Mouse (Mus musculus): ENCODE results near the gene Ghrhr.

Gene Ghrhr

DNA sequence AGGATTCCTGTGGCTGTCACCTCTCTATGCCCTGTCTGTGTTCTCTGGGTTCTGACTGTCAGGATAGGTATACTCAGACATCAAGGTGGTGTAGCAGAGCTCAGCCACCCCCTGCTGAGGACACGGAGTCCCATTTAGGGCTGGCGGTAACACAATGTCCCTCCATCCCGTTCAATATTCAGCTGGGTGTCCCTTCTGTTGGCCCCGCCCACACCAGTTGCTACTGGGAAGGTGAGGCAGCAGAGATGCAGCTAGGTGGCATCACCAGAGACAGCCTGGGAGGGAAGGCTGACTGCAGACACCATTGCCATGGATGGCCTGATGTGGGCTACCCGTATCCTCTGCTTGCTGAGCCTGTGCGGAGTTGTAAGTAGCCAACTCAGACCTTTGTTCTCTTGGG lies at the start of gene Ghrhr:
Gene Ghrhr, plus strand, starts transcription at position 220 of the 400 bp plus-strand sequence.
- no peak for DNase-seq (ENCODE audit: low read depth, low spot score)

DNA sequence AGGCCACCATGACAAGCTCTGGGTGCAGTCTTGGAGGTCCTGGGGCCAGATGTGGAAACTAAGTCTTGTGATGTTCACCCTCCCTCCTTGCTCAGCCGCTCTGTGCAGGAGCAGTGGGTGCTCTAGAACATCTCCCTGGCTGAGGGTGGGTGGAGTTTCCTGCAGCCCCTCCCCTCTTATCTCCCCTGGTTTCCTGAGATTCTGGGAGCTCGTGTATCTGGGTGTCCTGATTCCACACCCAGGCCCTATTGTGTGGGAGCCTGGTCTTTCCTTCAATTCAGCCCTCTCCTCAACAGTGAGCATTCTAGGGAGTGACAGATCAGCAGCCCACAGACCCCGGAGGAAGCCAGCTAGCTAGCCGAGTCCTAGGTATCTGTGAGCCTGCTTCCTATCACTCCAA lies 49.8 kb upstream of the Ghrhr start:
- DNase-seq (ENCODE audit: low read depth, low spot score) = no peak

GRCm38 (mm10) chr6:55327326-55327725 lies 48.8 kb upstream of the Ghrhr start:
- DNase-seq (ENCODE audit: low read depth, low spot score) = no peak

DNA sequence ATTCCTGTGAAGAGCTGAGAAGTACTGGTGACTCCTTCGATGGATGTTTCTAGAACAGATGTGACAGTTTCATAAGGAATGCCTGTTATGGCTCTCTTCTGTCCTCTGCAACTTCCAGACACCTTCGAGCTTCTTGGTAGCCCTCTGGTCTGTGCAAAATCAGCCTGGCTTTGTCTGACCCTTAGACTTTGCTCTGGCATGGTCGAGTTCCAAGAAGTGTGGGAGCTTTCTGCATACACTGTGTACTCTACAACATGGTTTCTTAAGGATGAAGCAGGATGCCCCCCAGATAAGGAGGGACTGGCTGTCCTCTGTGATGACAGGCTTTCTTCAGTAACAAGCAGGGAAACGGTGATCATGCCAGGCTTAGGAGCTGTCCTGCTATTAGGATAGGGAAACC lies 47.9 kb upstream of the Ghrhr start:
- no peak for DNase-seq (ENCODE audit: low read depth, low spot score)

DNA sequence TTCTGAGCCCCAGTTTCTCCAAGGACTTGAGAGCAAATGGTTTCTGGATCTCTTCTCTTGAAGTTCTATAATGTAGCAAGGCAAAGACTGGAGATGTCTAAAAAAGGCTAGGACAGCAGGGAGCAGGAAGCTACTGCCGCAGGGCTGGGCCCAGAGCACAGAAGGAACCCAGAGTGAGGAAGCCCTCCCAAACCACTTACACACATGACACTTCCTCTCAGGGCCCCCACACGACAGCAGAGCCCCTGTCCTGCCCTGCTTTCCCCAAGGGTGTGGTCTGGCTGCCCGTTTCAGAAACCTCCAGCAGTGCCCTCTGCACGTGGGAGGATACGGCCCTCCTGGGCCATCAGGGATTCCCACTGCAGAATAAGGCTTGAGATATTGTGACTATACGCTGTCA lies 44.8 kb upstream of the Ghrhr start:
- no peak for DNase-seq (ENCODE audit: low read depth, low spot score)

DNA sequence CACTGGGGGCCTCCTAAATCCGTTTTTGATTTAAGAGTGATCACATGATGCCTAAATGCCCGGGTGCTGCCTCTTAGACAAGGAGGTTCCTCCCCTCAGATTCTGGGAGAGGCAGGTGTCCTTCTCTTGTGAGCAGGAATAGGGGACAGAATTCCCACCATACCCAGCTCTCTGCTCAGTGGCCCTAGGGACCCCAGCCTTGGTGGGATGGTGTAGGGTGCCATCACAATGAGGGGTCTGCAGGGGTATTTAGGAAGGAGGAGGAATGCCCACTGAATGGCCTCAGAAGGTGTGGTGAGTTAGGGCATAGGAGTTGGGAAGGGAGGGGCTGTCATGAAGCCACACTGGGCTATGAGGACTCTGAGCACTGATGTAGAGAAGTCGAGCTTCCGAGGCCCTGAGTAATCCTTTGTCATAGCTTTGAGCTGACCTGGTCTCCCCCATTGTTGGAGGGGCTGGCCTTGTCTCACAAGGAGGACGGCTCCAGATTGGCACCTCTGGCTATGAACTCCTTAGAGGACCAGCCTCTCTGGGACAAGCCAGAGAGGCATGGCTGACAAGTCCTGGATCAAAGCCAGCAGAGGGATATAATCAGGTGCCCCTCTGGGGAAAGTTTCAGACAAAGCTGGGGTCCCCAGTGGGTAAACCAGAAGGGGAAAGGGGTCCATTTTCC lies 43.9 kb upstream of the Ghrhr start:
- DNase-seq (ENCODE audit: low read depth, low spot score) = no peak

DNA sequence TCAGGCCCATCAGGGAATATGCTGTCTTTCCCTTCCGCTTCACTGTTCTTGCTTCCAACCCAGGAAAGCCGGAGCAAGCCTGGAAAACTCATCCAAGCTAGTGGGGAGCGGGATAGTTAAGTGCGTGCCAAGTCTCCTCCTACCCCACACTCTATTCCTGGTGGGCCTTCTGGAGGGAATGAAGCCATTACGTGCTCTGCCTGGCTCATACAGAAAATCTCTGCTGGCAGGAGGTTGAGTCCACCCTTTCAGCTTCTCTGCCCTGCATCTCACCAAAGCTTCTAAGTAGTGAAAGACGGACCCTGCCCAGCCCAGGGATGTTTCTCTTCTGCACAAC lies 43.4 kb upstream of the Ghrhr start:
- DNase-seq (ENCODE audit: low read depth, low spot score) = no peak

- DNase-seq (ENCODE audit: low read depth, low spot score) = peak; percentile 69
Observed at GRCm38 (mm10) chr6:55335989-55336514, 40.0 kb upstream of the Ghrhr start, which contains the start of gene Aqp1. TSS of gene Aqp1 (plus strand) at chr6:55336432.

DNA sequence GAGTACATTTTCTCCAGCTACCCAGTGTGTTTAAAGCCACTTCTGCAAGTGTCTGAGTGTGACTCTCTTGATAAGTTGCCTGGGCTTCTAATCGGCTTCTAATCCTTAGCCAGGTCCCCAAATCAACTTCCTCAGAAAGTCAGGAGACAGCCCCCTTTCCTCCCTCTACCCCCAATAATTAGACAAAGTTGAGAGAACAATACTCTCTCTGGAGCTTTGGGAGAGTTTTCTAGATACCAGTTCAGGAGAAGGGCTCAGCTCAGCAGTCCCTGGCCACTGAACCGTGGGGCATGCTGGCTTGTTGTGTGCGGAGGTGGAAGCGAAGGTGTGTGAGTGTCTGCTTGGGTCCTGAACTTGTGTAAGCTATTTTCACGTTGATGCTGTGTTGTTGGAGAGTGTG lies 38.9 kb upstream of the Ghrhr start:
- no peak for DNase-seq (ENCODE audit: low read depth, low spot score)

GRCm38 (mm10) chr6:55338077-55338476 lies 38.0 kb upstream of the Ghrhr start:
- no peak for DNase-seq (ENCODE audit: low read depth, low spot score)

DNA sequence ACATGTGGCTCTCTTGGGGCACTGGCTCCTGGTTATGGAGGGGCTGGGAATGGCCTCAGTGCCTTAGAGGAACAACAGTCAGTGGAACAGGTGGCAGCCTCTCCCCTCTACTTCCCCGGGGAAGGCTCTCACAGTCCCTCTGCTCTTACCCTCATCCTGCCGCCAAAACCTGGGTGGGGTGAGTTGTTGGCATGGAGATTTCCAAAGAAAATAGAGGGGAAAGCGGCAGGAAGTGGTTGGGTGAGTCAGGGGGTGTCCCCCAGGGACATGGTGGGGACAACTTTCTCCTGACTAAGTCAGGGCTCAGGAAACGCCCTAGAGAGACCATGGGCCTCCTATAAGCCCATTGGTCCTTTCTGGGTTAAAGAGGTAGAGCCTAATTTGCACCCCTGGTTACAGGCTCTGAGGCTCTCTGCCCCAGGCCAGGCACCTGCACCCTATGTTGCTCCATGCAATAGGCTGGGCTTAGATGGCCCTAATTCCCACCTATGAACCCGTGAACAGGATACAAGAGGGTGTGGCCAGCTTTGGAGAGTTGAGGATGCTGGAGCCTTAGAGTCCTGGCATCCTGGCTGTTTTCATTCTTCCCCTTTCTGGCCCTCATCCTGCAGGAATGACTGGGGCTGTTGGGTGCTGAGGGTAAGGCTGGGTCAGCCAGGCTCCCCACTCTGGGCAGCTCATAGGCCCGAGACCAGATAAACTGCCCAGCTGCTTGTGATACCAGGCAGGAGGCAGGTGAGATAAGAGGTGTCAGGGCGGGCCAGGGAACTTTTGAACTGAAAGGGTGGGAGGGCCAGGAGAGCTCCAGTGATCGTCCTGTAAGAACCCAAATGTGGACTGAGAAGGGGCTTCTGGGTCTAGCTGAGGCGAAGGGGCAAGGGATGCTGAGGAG lies 36.9 kb upstream of the Ghrhr start:
- DNase-seq (ENCODE audit: low read depth, low spot score) = no peak

DNA sequence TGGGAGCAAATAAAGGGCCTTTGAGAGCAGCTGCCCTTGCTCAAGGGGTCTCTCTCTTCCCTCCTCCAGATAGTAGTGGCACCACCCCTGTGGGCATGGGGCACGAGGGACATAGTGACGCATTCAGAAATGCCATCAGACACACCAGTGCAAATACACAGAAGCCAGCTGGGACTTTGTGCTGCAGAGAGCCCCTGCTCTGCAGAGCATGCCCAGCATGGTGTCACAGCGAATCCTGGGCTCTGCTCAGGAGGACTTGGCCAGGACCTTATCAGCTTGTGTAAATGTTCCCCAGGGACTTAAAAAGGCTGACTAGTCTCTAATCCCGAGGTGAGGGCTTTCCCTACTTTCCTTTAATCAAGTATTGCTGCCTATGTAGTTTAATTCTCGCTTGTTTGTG lies 34.4 kb upstream of the Ghrhr start:
- no peak for DNase-seq (ENCODE audit: low read depth, low spot score)

- no peak for DNase-seq (ENCODE audit: low read depth, low spot score)
Observed at GRCm38 (mm10) chr6:55342328-55342727, 33.8 kb upstream of the Ghrhr start.

DNA sequence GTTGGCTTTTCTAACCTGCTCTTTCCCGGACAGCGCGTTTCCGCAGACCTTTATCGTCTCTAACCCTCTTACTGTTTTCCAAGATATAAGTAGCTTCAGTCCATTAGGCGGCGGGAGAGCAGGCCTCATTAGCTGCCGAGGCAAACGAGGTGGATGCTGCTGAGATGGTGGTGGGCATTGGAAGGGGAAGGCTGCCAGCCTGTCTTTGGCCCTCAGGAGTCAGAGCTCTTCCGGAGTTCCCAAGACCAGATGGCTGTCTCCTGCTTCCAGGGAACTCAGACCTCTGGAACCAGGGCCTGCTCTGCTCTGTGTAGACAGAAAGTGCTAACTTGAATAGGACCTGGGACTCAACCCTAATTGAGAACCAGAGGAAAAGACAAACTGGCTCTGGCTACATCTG lies 32.6 kb upstream of the Ghrhr start:
- no peak for DNase-seq (ENCODE audit: low read depth, low spot score)

- DNase-seq (ENCODE audit: low read depth, low spot score) = no peak
Observed at GRCm38 (mm10) chr6:55344291-55345016, 31.6 kb upstream of the Ghrhr start.

GRCm38 (mm10) chr6:55345264-55345663 lies 30.8 kb upstream of the Ghrhr start:
- no peak for DNase-seq (ENCODE audit: low read depth, low spot score)

DNA sequence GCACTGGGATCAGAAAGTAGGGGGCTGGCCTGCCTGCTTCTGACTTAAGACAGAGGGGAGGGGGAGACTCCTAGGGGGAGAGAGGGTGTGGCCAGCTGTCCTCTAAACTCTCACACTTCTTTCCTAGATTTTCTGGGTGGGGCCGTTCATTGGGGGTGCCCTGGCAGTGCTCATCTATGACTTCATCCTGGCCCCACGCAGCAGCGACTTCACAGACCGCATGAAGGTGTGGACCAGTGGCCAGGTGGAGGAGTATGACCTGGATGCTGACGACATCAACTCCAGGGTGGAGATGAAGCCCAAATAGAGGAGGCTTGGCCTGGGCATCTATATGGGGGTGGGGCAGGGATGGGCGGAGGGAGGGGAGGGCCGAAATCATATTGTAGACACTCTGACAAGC lies 29.6 kb upstream of the Ghrhr start:
- no peak for DNase-seq (ENCODE audit: low read depth, low spot score)

GRCm38 (mm10) chr6:55347711-55348571 lies 28.2 kb upstream of the Ghrhr start:
- DNase-seq (ENCODE audit: low read depth, low spot score) = no peak

- no peak for DNase-seq (ENCODE audit: low read depth, low spot score)
Observed at GRCm38 (mm10) chr6:55349231-55349630, 26.9 kb upstream of the Ghrhr start.

GRCm38 (mm10) chr6:55350383-55350952 lies 25.6 kb upstream of the Ghrhr start:
- no peak for DNase-seq (ENCODE audit: low read depth, low spot score)

GRCm38 (mm10) chr6:55351712-55352111 lies 24.4 kb upstream of the Ghrhr start:
- DNase-seq (ENCODE audit: low read depth, low spot score) = no peak

Data from retina, adult 2 months (tissue).